Mouse (Mus musculus) cerebellum, adult 2 months (tissue): ENCODE results near the gene Lefty2.

ENCODE experiments used
- CTCF ChIP-seq: fragments of 200-500 bp; IDR thresholded peaks from 2 replicates; pipeline ENCODE4 v1.5.1; 2011; ENCODE audit warnings: low read depth, mild to moderate bottlenecking, control low read depth, low read length, moderate library complexity, borderline replicate concordance; ENCODE audit not compliant: insufficient read depth
- POLR2A ChIP-seq: fragments of 200-500 bp; IDR thresholded peaks from 2 replicates; pipeline ENCODE4 v1.6.1; 2011; ENCODE audit warnings: low read length, control low read depth, borderline replicate concordance; ENCODE audit not compliant: insufficient read depth

- TF ChIP-seq CTCF (no peak), POLR2A (no peak)
Measured at GRCm38 (mm10) chr1:180906461-180907147, 13.7 kb downstream of the Lefty2 start.
